Mouse (Mus musculus) heart, embryonic 16.5 days (tissue): Measurements from ENCODE around the gene Gm27179. TPM values are rescaled to one million over a fixed set of nuclear protein-coding genes. Genes with fewer than 3 reads are reported as not detected.
A peak's percentile ranks its signal among the peaks of the same experiment; 100 is the strongest.
"Not testable (repeated sequence)": the region's sequence is repeated elsewhere in the genome, so short reads cannot be mapped to it uniquely, and the experiment has no call there.

Experiments used
- ATAC-seq: fragments of 200-750 bp; cut with Nextera tagmentation; replicated peaks from 2 replicates; pipeline ENCODE4 v1.8.0; 2017; ENCODE audit warnings: moderate number of reproducible peaks; ENCODE audit not compliant: insufficient read depth, low FRiP score; ENCODE audit errors: extremely low read depth
- H3K27ac ChIP-seq: fragments of 300-500 bp; sonication (generic); 2 replicates; pipeline ENCODE4 v1.5.1; 2014; ENCODE audit warnings: mild to moderate bottlenecking, low read length, control low read depth, moderate library complexity
- H3K27me3 ChIP-seq: fragments of 300-500 bp; sonication (generic); 2 replicates; pipeline ENCODE4 v1.6.1; 2014; ENCODE audit warnings: low read length, mixed read lengths; ENCODE audit not compliant: control insufficient read depth, insufficient read depth
- H3K36me3 ChIP-seq: fragments of 300-500 bp; sonication (generic); 2 replicates; pipeline ENCODE4 v1.6.1; 2014; ENCODE audit not compliant: control insufficient read depth, insufficient read depth
- H3K4me1 ChIP-seq: fragments of 300-500 bp; sonication (generic); 2 replicates; pipeline ENCODE4 v1.6.1; 2014; ENCODE audit warnings: low read length, mixed read lengths; ENCODE audit not compliant: control insufficient read depth, insufficient read depth
- H3K4me2 ChIP-seq: fragments of 300-500 bp; sonication (generic); 2 replicates; pipeline ENCODE4 v1.6.1; 2014; ENCODE audit warnings: low read depth, mild to moderate bottlenecking, control low read depth, low read length
- H3K4me3 ChIP-seq: fragments of 300-500 bp; sonication (generic); 2 replicates; pipeline ENCODE4 v1.5.1; 2014; ENCODE audit warnings: mild to moderate bottlenecking, control low read depth, low read length
- H3K9ac ChIP-seq: fragments of 300-500 bp; sonication (generic); 2 replicates; pipeline ENCODE4 v1.6.1; 2014; ENCODE audit warnings: low read length, control low read depth
- H3K9me3 ChIP-seq: fragments of 300-500 bp; sonication (generic); replicated peaks from 2 replicates; pipeline ENCODE4 v1.6.1; 2016; ENCODE audit warnings: low read length; ENCODE audit not compliant: control insufficient read depth
- WGBS: fragments of 180-500 bp; shearing (Covaris S2); extraction: QIAGEN DNeasy Blood & Tissue Kit; methylation state at CpG from one replicate; pipeline ENCODE4 v1.1.7; 2014; 5-methylcytosine and 5-hydroxymethylcytosine counted together
- polyA plus RNA-seq: library from polyadenylated mRNA; unstranded; fragments of >200 nt; fragmentation: Nextera tagmentation; extraction: Ambion mirVana; gene quantifications from 2 replicates; pipeline ENCODE4 v1.2.1, GENCODE M21; 2015

The Gm27179 gene
- polyA plus RNA-seq, 1 experiment from 2014 or later = not detected

DNA sequence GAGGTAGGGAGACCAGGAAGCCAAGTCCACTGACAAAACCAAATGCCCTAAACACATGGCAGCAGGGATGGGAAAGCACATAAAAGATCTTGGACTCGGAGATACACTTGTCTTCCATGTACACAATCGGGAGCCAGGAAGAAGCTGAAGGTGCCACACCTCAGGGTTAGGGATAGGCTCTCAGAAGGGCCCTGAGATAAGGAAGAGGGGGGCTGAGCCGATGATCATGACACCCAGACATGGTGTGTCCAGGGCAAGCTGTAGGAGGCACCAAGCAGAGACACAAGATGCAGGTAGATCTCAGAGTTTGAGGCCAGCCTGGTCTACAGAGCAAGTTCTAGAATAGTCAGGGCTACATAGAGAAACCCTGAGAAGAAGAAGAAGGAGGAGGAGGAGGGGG, 17.8 kb downstream of the Gm27179 start:
- H3K9ac ChIP-seq, H3K4me2 ChIP-seq, H3K9me3 ChIP-seq, ATAC-seq, H3K27me3 ChIP-seq, H3K4me1 ChIP-seq, H3K4me3 ChIP-seq, H3K36me3 ChIP-seq, H3K27ac ChIP-seq: not testable (repeated sequence)
- no CpG with 5 or more reads among the region's 3 CpGs for WGBS

DNA sequence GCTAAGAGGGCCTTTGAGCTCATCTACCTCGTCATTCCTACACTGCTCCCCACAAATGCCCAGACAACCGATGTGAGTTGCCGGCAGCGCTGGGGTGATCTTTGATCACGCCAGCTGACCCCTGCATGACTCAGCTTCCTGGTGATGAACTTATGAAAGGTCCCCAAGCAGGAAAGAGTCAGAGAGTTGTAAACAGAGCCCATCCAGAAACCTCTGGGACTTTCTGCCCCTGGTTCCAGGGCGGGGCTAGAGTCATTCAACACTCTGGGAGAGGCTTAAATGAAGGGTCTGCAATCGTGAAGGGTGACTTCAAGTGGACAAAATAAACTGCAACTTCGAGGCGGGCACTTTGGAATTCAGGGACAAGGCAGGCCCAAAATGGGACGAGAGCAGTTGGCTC, 24.3 kb downstream of the Gm27179 start:
- not testable (repeated sequence) for H3K9ac ChIP-seq, H3K4me1 ChIP-seq, H3K9me3 ChIP-seq, H3K36me3 ChIP-seq, H3K27ac ChIP-seq, ATAC-seq, H3K4me2 ChIP-seq, H3K4me3 ChIP-seq, H3K27me3 ChIP-seq
- no CpG with 5 or more reads among the region's 10 CpGs for WGBS

GRCm38 (mm10) chr14:69485466-69486135, 26.7 kb downstream of the Gm27179 start:
- not testable (repeated sequence) for H3K36me3 ChIP-seq, ATAC-seq, H3K9me3 ChIP-seq, H3K4me3 ChIP-seq, H3K27ac ChIP-seq, H3K4me1 ChIP-seq, H3K27me3 ChIP-seq, H3K9ac ChIP-seq, H3K4me2 ChIP-seq
- no CpG with 5 or more reads among the region's 18 CpGs for WGBS

GRCm38 (mm10) chr14:69473941-69474646, 38.3 kb downstream of the Gm27179 start:
- H3K9ac ChIP-seq, H3K4me3 ChIP-seq, H3K4me2 ChIP-seq, H3K9me3 ChIP-seq, H3K4me1 ChIP-seq, H3K27me3 ChIP-seq, ATAC-seq, H3K36me3 ChIP-seq, H3K27ac ChIP-seq: not testable (repeated sequence)
- WGBS = no CpG with 5 or more reads among the region's 11 CpGs

DNA sequence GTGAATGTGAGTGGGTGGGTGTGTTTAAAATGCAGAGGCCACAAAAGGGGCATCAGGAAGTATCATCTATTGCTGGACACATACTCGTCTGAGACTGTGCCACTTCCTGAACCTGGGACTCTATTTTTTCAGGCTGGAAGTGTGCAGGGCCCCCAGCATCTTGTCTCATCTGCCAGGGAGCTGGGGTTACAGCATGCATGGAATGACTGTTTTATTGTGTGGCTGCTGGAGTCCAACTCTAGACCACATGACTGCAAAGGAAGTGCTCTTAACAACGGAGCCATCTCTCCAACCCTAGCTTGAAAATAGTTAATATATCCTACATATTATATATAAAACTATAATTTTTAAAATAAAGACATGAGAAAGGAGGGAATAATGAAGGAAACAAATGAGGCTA, 39.0 kb downstream of the Gm27179 start:
- H3K9ac ChIP-seq, H3K36me3 ChIP-seq, H3K27me3 ChIP-seq, ATAC-seq, H3K4me3 ChIP-seq, H3K9me3 ChIP-seq, H3K4me1 ChIP-seq, H3K27ac ChIP-seq, H3K4me2 ChIP-seq: not testable (repeated sequence)
- no CpG with 5 or more reads among the region's 2 CpGs for WGBS

DNA sequence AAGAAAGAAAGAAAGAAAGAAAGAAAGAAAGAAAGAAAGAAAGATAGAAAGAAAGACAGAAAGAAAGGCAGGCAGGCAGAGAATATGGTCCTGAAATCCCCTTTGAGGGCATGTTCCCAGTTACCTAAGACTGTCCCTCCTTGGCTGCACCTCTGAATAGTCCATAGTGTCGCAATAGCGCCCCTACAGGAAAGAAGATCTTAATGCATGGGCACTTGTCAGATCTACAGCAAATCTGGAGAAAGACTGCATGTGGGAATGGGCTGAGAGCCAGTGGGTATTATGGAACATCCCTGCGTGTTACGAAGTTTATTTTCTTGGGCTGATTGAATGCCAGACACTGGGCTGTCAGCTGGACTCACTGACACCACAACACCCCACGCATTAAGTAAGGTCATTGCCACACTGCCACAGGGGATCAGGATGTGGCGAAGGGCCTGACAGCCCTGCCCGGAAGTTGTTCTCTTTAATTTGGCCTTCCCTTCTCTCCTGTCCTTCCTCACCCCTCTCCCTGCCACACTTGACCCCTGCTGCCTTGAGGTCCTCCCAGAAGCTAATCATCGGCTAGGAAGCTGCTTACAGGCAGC, 42.1 kb downstream of the Gm27179 start:
- H3K36me3 ChIP-seq, H3K27ac ChIP-seq, H3K9ac ChIP-seq, H3K27me3 ChIP-seq, ATAC-seq, H3K4me3 ChIP-seq, H3K4me2 ChIP-seq, H3K4me1 ChIP-seq, H3K9me3 ChIP-seq: not testable (repeated sequence)
- WGBS = no CpG with 5 or more reads among the region's 8 CpGs

DNA sequence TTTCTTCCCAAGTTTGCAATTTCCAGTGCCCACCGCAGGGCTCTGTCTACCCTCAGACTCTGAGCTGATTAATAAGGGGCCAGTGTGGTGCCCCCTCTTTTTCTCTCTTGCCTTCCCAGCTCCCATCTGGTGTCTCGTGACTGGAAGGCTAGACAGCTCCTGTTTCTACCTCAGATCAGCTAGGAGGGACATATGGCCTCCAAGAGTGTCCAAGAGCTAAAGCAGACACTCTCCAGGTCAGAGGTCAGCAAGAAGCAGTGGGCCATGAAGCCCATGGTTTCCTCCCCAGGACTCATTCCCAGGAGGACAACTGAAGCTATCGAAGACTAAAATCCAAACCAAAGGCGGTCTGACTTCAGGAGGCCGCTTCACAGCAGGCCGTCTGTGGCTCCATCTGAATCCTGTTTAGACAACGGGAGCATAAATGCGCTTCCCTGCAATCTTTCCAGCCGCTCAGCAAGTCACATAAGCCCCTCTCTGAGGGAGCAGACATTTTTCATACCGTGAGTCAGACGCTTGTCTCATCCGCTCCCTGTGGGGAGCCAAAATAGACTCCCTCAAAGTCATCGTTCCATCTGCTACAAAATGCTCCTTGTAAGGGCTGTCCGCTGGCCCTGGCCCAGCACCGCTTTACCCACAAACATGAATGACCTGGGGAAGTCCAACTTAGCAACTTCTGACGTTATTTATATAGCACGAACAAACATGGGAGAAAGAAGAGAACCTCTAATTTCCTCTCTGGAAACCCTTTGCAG, 44.6 kb downstream of the Gm27179 start:
- no CpG with 5 or more reads among the region's 17 CpGs for WGBS
- H3K4me1 ChIP-seq, H3K4me2 ChIP-seq: not testable (repeated sequence)

DNA sequence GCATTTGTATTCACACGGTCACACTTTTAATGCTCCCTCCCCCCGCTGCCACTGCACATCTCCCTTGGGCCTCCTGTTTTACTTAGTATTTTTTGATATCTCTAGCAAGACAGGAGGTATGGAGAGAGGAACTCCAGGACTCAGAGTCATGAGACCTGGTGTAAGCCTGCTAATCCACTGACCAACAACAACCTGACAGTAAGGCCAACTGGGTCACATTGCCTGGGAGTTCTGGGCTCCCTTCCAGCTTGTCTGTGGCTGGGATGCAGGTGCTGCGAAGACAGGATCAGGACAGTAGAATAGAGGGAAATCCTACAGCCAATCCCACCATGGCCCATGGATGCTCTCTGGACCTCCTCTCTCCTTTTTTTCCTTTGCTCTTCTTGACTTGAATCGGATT, 47.9 kb downstream of the Gm27179 start:
- WGBS = no CpG with 5 or more reads among the region's 4 CpGs
- not testable (repeated sequence) for H3K9me3 ChIP-seq, H3K9ac ChIP-seq

More for the DNA sequence above, 44.6 kb downstream of the Gm27179 start:
- not testable (repeated sequence) for ATAC-seq, H3K9ac ChIP-seq, H3K27ac ChIP-seq, H3K4me3 ChIP-seq, H3K9me3 ChIP-seq, H3K36me3 ChIP-seq, H3K27me3 ChIP-seq

More for the DNA sequence above, 47.9 kb downstream of the Gm27179 start:
- H3K27me3 ChIP-seq, H3K36me3 ChIP-seq, H3K4me1 ChIP-seq, H3K27ac ChIP-seq, H3K4me3 ChIP-seq, H3K4me2 ChIP-seq: not testable (repeated sequence)
- peak; percentile 52; the same call in 1 of the 2 replicates for ATAC-seq
